Mouse (Mus musculus) adrenal gland, postnatal 36 days (tissue): ENCODE results near the gene Gm10352. TPM values are rescaled to one million over a fixed set of nuclear protein-coding genes. Genes with fewer than 3 reads are reported as not detected.
"Not testable (repeated sequence)": the region's sequence is repeated elsewhere in the genome, so short reads cannot be mapped to it uniquely, and the experiment has no call there.

Experiments used
- DNase-seq, 2 experiments: peaks; one replicate each; pipeline ENCODE4 v3.0.0; 2021; ENCODE audit warnings: mixed read lengths in 1 of 2
- long read RNA-seq, 2 experiments: library from polyadenylated mRNA; stranded (forward); transcript quantifications; one replicate each; pipeline ENCODE4 v2.0.0; 2021; ENCODE audit warnings: borderline sequencing depth in 2 of 2
- total RNA-seq, 2 experiments: library from RNA; stranded (reverse); gene quantifications; 2 replicates each; pipeline ENCODE4 v1.2.3; 2021

Gm10352 gene
- not detected for total RNA-seq
- long read RNA-seq, experiment 1 = 0 reads
- long read RNA-seq, experiment 2 = 0 reads

DNA sequence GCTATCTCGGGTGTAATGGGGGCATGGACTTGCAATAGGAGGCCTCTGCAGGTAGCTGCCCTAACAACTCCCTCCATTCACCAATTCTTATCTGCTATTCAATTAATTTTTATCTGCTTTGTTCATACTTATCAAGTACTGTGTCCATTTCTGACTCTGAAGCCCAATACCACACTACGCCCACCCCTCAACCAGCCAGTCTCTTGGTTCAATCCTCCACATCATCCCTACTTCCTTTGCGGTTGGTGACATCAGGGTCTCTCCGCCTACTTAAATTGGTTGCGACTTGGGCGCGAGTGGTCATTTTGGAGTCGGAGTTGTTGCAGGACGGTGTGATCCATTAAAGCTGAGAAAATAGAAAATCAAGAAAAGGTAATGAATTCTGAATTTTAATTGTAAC is at the start of gene Gm10352:
Gm10352 (plus strand) TSS at position 301 of the 400 bp plus-strand sequence.
- DNase-seq = not testable (repeated sequence)

DNA sequence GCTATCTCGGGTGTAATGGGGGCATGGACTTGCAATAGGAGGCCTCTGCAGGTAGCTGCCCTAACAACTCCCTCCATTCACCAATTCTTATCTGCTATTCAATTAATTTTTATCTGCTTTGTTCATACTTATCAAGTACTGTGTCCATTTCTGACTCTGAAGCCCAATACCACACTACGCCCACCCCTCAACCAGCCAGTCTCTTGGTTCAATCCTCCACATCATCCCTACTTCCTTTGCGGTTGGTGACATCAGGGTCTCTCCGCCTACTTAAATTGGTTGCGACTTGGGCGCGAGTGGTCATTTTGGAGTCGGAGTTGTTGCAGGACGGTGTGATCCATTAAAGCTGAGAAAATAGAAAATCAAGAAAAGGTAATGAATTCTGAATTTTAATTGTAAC is 31.5 kb downstream of the Gm10352 start, which contains the start of gene Gm29289:
Gm29289 (plus strand) TSS at position 301 of the 400 bp plus-strand sequence.
- DNase-seq = not testable (repeated sequence)

Other genes starting within 250 kb of the Gm10352 start
- not detected for gene Sry, start 237.3 kb upstream of the Gm10352 start, total RNA-seq
- not detected for gene H2al2b, start 180.3 kb upstream of the Gm10352 start, total RNA-seq
- not detected for gene Gm4064, start 104.8 kb upstream of the Gm10352 start, total RNA-seq
- gene Rbmy, start 70.3 kb upstream of the Gm10352 start, total RNA-seq = not detected
- gene Gm10256, start 70.3 kb upstream of the Gm10352 start, total RNA-seq = not detected
- not detected for gene Gm29289, start 31.6 kb downstream of the Gm10352 start, total RNA-seq